Mouse (Mus musculus) testis, postnatal 10 days (tissue): ENCODE measurements at regions not wholly inside any gene's neighbourhood (a gene's known extent, or its start where the extent isn't known, plus 50 kb on each side); places are given as distances from the start of the nearest gene placed in this dataset.
"Not testable (repeated sequence)": the region's sequence is repeated elsewhere in the genome, so short reads cannot be mapped to it uniquely, and the experiment has no call there.

Experiments used
- DNase-seq: peaks from one replicate; pipeline ENCODE4 v3.0.0; 2021; ENCODE audit warnings: low spot score

GRCm38 (mm10) chr17:79547524-79547923 lies 64.1 kb upstream of the Rmdn2 start:
- DNase-seq, result no peak

GRCm38 (mm10) chr17:79550409-79550808 lies 61.3 kb upstream of the Rmdn2 start:
- not testable (repeated sequence) for DNase-seq

DNA sequence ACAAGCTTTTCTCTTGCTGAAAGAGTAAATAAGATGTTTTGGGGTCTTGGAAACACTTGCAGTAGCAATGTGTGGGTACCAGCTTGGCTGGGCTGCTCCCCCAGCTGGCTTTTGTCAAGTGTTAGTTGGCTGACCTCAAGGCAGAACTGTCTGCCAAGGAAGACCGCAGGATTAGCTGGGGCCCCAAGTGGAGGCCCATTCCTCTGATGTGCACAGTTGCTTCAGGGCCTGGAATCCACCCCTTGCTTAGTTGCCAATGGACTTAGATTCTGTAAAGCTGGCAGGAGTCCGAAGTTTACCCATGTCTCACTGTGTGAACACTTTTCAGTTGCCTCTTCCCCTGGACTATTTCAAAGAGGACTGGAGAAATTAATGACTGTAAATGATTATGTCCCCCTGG lies 57.8 kb upstream of the Rmdn2 start:
- DNase-seq, result no peak

- no peak for DNase-seq
Observed at GRCm38 (mm10) chr17:79555593-79555992, 56.1 kb upstream of the Rmdn2 start.
